Mouse (Mus musculus): ENCODE measurements around the gene Mrtfb.

Gene Mrtfb

GRCm38 (mm10) chr16:13255855-13256635, at the start of gene Mrtfb:
TSS of gene Mrtfb (plus strand) at chr16:13256481.
- DNase-seq (ENCODE audit: low read depth, low spot score) = peak; percentile 94

GRCm38 (mm10) chr16:13207649-13208048, 48.6 kb upstream of the Mrtfb start:
- DNase-seq (ENCODE audit: low read depth, low spot score) = peak; percentile 89

DNA sequence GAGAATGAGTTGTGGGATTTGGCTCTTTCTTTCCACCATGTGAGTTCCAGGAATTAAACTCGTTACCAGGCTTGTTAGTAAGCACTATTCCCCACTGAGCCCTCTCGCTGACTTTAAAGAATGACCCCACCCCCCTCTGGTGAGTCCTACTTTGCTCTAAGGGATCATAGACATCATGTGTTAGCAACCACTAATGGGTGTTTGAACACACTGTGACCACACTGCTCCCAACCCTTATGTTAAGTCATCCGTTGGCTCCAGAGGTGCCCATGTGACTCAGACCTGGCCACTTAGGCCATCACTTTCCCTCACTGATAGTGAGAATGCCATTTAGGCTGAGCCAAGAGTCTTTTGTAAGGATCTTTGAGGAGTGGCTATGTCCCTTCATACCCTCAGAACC, 48.2 kb upstream of the Mrtfb start:
- DNase-seq (ENCODE audit: low read depth, low spot score) = no peak

DNA sequence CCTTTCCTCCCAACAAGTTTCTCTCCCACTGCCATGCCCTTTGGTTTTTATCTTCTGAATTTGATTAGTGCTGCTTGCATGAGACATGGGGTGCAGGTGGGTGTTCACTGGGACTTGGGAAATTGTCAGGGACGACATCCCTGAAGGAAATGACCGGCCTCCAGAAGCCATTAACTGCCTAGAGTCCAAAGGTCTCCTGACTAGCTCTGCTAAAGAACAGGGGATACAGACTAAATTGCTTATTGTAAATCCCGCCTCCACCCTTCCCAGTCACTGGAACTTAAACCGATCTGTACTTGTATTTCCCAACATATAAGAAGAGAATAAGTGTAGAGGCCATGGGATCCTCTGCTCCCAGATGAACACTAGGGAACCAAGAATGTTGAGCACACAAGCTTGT, 43.5 kb upstream of the Mrtfb start:
- DNase-seq (ENCODE audit: low read depth, low spot score) = no peak

GRCm38 (mm10) chr16:13216116-13216952, 39.9 kb upstream of the Mrtfb start:
- DNase-seq (ENCODE audit: low read depth, low spot score) = no peak

DNA sequence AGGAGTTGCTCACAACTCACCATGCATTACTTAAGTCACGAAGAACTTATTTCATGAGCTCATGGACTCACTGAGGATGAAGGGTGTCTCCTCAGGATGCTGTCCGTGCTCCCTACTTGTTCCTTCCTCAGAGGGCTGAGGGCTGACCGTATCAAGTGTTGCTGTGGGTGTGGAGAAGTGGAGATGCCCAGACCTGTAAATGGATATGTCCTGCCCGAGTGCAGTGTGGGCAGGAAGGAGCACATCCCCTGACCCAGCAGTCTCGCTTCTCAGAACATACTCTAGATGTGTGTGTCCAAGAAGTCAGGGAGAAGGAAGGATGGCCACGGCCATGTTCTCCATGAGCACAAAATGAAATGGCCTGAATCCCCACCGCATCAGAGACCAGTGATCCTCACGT, 38.3 kb upstream of the Mrtfb start:
- DNase-seq (ENCODE audit: low read depth, low spot score) = no peak

DNA sequence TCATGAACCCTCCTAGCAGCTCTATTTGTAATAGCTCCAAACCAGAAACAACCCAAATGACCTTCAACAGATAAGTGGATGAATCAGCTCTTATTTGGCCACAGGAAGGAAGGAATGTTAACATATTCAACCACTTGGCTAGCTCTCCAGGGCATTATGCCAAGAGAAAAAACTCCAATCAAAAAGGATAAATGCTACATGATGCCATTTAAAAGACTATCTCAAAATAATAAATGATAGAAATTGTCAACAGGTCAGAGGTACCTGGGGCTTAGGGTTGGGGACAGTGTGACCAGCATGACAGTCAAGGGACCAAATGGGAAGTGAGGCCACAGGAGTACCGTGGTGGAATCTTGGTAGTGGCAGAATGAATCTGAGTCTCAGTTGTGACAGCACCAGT, 34.8 kb upstream of the Mrtfb start:
- DNase-seq (ENCODE audit: low read depth, low spot score) = no peak

DNA sequence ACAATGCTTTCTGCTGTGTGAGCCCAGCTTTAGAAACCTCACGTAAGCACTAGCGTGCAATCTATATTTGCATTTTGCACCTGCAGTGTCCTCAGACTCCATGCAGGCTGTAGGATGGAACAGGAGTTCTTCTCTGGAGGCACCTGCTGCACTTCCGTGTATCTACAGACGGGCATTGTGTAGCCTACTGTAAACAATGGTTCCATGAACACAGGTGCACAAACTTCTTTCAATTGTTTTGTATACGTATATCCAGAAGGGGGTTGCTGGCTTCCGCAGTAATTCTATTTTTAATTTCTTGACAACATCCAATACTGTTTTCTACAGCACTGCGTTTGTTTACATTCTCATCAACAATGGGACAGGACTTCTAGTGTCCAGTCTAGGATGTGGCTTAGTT, 24.2 kb upstream of the Mrtfb start:
- DNase-seq (ENCODE audit: low read depth, low spot score) = no peak

DNA sequence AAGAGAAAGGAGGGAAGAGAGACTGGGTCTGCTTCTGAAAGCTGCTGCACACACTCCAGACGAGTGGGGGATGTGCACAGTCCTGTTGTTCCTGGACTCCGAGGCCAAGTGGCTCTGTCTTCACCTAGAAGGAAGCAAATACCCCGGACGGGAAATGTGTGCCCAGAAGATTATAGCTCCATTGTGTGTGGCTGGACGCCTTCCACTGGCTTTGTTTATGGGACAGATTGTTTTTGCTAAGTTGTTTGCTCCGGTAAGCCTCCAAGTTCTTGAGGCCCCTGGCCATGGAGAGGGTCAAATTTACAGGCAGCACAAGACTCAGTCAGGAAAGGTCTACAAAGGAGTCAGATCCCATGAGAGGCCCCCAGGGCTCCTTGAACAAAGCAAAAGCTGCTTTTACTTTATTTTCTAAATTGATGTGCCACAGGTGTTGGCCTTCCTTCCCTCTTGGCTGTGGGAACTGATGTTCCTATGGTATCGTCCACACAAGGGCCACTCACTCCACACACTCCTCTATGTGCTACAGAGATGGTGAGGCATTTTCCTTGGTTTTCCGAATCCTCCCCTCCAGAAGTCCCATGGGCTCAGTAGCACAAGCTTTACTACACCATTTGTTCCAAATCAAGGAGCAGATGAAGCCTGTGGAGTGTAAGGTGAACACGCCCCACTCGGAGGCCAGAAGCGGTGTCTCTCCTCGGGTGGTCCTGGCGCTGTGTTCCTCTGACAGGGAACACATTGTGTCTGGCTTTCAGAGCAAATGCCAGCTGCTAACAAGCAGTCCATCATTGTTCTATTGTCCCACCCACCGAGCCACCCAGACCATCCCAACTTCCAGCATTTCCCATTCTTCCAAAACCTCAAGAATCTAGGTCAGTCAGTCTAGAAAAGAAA, 23.1 kb upstream of the Mrtfb start:
- no peak for DNase-seq (ENCODE audit: low read depth, low spot score)

DNA sequence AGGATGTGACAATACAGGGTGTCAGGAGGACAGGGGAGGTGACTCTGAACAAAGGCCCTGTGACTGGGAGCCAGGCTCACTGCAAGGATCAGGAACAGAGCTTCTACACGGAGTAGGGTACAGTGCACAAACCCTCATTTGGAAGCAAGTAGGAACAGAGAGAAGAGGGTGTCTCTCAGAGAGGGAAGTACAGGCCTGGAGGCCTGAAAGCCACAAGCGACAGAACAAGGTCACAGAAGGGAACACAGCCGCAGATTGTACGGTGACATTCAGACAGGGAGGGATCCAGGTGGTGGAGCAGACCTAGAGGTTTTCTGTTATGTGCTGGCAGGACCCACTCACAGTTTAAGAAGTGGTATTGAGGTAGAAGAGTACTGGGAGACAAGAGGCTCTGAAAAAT, 17.2 kb upstream of the Mrtfb start:
- DNase-seq (ENCODE audit: low read depth, low spot score) = no peak

DNA sequence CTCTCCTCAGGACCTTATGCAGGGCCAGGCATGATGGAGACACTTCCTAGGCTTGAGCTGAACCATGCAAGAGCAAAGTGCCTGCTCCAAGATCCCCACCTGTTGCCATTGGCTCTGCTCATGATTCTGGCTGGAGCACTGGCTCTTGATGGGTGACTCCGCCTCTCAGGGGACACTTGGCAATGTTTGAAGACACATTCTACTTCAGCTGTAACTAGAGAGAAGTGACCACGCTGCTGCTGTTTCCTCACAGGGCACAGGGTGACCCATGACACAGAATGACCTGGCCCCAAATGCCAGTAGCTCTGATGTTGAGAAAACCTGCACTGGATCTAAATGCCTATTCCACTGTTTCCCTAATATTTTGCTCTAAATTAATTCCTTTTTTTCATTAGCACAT, 16.7 kb upstream of the Mrtfb start:
- DNase-seq (ENCODE audit: low read depth, low spot score) = no peak

DNA sequence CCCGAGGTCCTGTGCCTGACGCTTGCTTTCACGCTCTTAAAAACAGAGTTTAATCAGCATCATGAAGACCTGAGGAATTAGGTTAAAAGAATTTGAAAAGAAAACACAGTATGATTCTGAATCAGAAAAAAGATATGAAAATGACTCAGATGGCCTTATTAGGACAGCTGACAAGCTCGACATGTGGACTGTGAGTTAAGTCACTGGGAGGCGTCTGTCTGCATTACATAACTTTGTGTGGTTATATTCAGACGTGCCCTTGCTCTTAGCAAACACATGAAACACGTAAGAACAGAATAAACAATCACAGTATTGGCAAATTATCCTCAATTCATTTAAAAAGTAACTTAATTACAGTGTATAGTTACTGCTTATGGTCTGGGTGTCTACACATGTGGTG, 16.0 kb upstream of the Mrtfb start:
- DNase-seq (ENCODE audit: low read depth, low spot score) = peak; percentile 27

GRCm38 (mm10) chr16:13245658-13246057, 10.6 kb upstream of the Mrtfb start:
- no peak for DNase-seq (ENCODE audit: low read depth, low spot score)

GRCm38 (mm10) chr16:13246855-13247254, 9.4 kb upstream of the Mrtfb start:
- DNase-seq (ENCODE audit: low read depth, low spot score) = no peak

GRCm38 (mm10) chr16:13250061-13250460, 6.2 kb upstream of the Mrtfb start:
- DNase-seq (ENCODE audit: low read depth, low spot score) = no peak

GRCm38 (mm10) chr16:13256667-13257527, 616 bp downstream of the Mrtfb start:
- DNase-seq (ENCODE audit: low read depth, low spot score) = no peak

- DNase-seq (ENCODE audit: low read depth, low spot score) = no peak
Observed at GRCm38 (mm10) chr16:13257528-13257835, 1.2 kb downstream of the Mrtfb start.

GRCm38 (mm10) chr16:13259026-13259425, 2.7 kb downstream of the Mrtfb start:
- no peak for DNase-seq (ENCODE audit: low read depth, low spot score)

DNA sequence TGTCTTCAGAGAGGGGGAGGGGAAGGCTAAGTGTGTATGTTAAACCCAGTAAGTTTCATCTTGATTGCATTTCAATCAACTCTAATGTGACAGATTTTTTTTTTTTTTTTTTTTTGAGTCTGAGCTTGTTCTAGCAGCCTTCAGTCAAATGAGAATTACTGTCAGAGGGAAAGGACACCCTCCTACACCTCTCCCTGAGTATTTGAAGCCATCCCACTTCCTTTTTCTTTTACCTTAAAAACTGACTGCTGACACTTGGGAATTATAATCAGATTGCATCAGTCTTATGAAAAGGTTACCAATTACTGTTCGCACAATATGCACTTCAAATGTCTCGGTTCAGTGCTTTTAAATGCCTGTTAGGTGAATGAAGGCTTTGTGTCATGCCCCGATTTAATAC, 10.0 kb downstream of the Mrtfb start:
- DNase-seq (ENCODE audit: low read depth, low spot score) = peak; percentile 42

DNA sequence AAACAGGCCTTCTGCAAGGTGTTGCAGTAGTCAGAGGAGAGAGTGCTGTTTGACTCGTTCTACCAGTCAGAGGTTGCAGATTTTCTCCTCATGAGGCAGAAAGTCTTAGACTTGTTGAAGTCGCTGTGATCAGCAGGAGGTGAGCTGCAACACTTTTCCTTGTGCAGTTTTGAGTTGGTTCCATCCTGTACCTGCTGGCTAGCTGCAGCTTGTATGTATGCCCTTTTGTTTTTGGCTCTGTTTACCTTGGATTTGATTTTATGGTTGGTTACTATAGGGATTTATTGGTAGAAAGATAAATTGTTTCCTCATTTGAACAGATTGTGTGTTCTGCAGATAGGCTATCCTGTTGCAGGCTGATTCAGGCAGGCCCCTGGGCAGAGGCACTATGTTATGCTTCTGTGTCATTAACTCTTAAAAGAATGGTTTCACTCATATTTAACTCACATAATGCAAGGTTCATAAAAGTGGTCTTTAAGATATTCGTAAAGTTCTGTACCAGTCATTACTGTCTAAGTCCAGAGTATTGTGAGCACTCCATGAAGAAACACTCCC, 11.1 kb downstream of the Mrtfb start:
- DNase-seq (ENCODE audit: low read depth, low spot score) = no peak

DNA sequence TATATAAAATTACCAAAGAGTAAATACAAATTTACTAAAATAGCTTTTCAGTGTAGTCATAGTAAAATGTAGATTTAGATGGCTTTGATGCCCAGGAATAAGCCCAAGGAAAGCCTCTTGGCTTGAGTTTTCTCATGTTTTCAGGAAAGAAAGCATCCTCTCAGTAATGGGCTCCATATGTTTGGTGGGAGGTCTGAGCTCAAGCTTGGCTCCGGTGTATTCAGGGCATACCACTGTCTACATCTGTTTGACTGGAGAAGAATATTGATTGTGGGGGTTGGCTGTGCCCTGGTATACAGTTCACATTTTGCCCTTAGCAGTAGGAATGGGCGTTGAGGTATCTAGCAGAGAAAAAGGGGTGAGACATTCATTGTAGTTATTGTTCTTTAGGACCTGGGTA, 13.1 kb downstream of the Mrtfb start:
- DNase-seq (ENCODE audit: low read depth, low spot score) = peak; percentile 36
